Mouse (Mus musculus) MEL (cell line): ENCODE data around the gene Itgb2. TPM values are rescaled to one million over a fixed set of nuclear protein-coding genes. Genes with fewer than 3 reads are reported as not detected.
A peak's percentile ranks its signal among the peaks of the same experiment; 100 is the strongest.

Source experiments
- DNase-seq: peaks from one replicate; pipeline ENCODE4 v3.0.0; 2011; ENCODE audit warnings: low read depth, low spot score
- H3K27ac ChIP-seq: 2 replicates; pipeline ENCODE4 v1.5.1; 2012; ENCODE audit warnings: low read depth, mild to moderate bottlenecking, control low read depth, low read length, moderate library complexity; ENCODE audit not compliant: control insufficient read depth
- H3K27me3 ChIP-seq, 2 experiments: fragments of 150-350 bp in 1 of 2; sonication (generic) in 1 of 2; 2 replicates each; pipeline ENCODE4 v1.6.1; 2012; ENCODE audit warnings: low read length in 2 of 2, mild to moderate bottlenecking in 2 of 2, improper control_type of control experiment in 1 of 2, moderate library complexity in 1 of 2; ENCODE audit not compliant: insufficient read depth in 2 of 2, control insufficient read depth in 1 of 2
- H3K36me3 ChIP-seq, 2 experiments: 2 replicates each; pipeline ENCODE4 v1.6.1; 2012 to 2014; ENCODE audit warnings: low read length in 2 of 2, improper control_type of control experiment in 1 of 2, inconsistent platforms in 1 of 2, mild to moderate bottlenecking in 1 of 2; ENCODE audit not compliant: insufficient read depth in 2 of 2, control insufficient read depth in 1 of 2
- H3K4me1 ChIP-seq, 2 experiments: fragments of 150-350 bp in 1 of 2; sonication (generic) in 1 of 2; 2 replicates each; pipeline ENCODE4 v1.6.1; 2012; ENCODE audit warnings: low read length in 2 of 2, improper control_type of control experiment in 1 of 2, mild to moderate bottlenecking in 1 of 2; ENCODE audit not compliant: insufficient read depth in 2 of 2, control insufficient read depth in 1 of 2
- H3K4me3 ChIP-seq, 2 experiments: fragments of 150-350 bp in 1 of 2; sonication (generic) in 1 of 2; 2 replicates each; pipeline ENCODE4 v1.5.1; 2012; ENCODE audit warnings: low read depth in 2 of 2, low read length in 2 of 2, mild to moderate bottlenecking in 2 of 2, moderate library complexity in 2 of 2, control low read depth in 1 of 2, improper control_type of control experiment in 1 of 2; ENCODE audit not compliant: control insufficient read depth in 1 of 2, insufficient read depth in 1 of 2
- H3K79me2 ChIP-seq: 2 replicates; pipeline ENCODE4 v1.6.1; 2012; ENCODE audit warnings: mild to moderate bottlenecking, low read length, moderate library complexity; ENCODE audit not compliant: control insufficient read depth, poor library complexity, insufficient read depth
- H3K9ac ChIP-seq: 2 replicates; pipeline ENCODE4 v1.6.1; 2012; ENCODE audit warnings: low read depth, mild to moderate bottlenecking, control low read depth, low read length, moderate library complexity; ENCODE audit not compliant: control insufficient read depth, poor library complexity, severe bottlenecking
- H3K9me3 ChIP-seq: fragments of 150-350 bp; sonication (generic); replicated peaks from 2 replicates; pipeline ENCODE4 v1.6.1; 2012; ENCODE audit warnings: mild to moderate bottlenecking, low read length, improper control_type of control experiment, moderate library complexity; ENCODE audit not compliant: insufficient read depth
- BHLHE40 ChIP-seq: IDR thresholded peaks from 2 replicates; pipeline ENCODE4 v1.6.1; 2012; ENCODE audit warnings: low read depth, mild to moderate bottlenecking, inconsistent platforms, low read length, improper control_type of control experiment, borderline replicate concordance
- CHD2 ChIP-seq: IDR thresholded peaks from 2 replicates; pipeline ENCODE4 v1.6.1; 2011; ENCODE audit warnings: low read length, improper control_type of control experiment
- ETS1 ChIP-seq: IDR thresholded peaks from 2 replicates; pipeline ENCODE4 v1.6.1; 2012; ENCODE audit warnings: low read depth, mild to moderate bottlenecking, inconsistent platforms, low read length, improper control_type of control experiment, moderate library complexity
- GATA1 ChIP-seq: IDR thresholded peaks from 2 replicates; pipeline ENCODE4 v1.6.1; 2011; ENCODE audit warnings: low read depth, low read length, improper control_type of control experiment
- JUND ChIP-seq: IDR thresholded peaks from 2 replicates; pipeline ENCODE4 v1.6.1; 2011; ENCODE audit warnings: low read depth, mild to moderate bottlenecking, improper control_type of control experiment, low read length
- KAT2A ChIP-seq: conservative IDR thresholded peaks from 2 replicates; pipeline ENCODE4 v1.6.1; 2012; ENCODE audit warnings: low read depth, low read length, improper control_type of control experiment, inconsistent platforms
- MAX ChIP-seq: IDR thresholded peaks from 2 replicates; pipeline ENCODE4 v1.6.1; 2011; ENCODE audit warnings: low read length, improper control_type of control experiment
- MXI1 ChIP-seq: IDR thresholded peaks from 2 replicates; pipeline ENCODE4 v1.6.1; 2011; ENCODE audit warnings: mild to moderate bottlenecking, low read depth, low read length, improper control_type of control experiment
- MYC ChIP-seq: IDR thresholded peaks from 2 replicates; pipeline ENCODE4 v1.6.1; 2011; ENCODE audit warnings: low read depth, mild to moderate bottlenecking, low read length, improper control_type of control experiment, moderate library complexity
- NELFE ChIP-seq: IDR thresholded peaks from 2 replicates; pipeline ENCODE4 v1.6.1; 2011; ENCODE audit warnings: low read depth, low read length, improper control_type of control experiment
- NRF1 ChIP-seq: IDR thresholded peaks from 2 replicates; pipeline ENCODE4 v1.6.1; 2014; ENCODE audit warnings: low read depth, mild to moderate bottlenecking, inconsistent platforms, low read length, improper control_type of control experiment, moderate library complexity; ENCODE audit not compliant: poor library complexity, insufficient read depth, severe bottlenecking
- POLR2AphosphoS2 ChIP-seq: IDR thresholded peaks from 2 replicates; pipeline ENCODE4 v1.6.1; 2011; ENCODE audit warnings: low read length, improper control_type of control experiment
- TAL1 ChIP-seq: IDR thresholded peaks from 2 replicates; pipeline ENCODE4 v1.6.1; 2012; ENCODE audit warnings: mild to moderate bottlenecking, inconsistent platforms, low read length, moderate library complexity, mixed read lengths
- UBTF ChIP-seq: IDR thresholded peaks from 2 replicates; pipeline ENCODE4 v1.6.1; 2012; ENCODE audit warnings: low read depth, mild to moderate bottlenecking, inconsistent platforms, low read length, improper control_type of control experiment, moderate library complexity, borderline replicate concordance; ENCODE audit not compliant: insufficient read depth
- USF1 ChIP-seq: IDR thresholded peaks from 2 replicates; pipeline ENCODE4 v1.6.1; 2014; ENCODE audit warnings: low read depth, mild to moderate bottlenecking, inconsistent platforms, low read length, improper control_type of control experiment, moderate library complexity
- ZNF384 ChIP-seq: IDR thresholded peaks from 2 replicates; pipeline ENCODE4 v1.6.1; 2012; ENCODE audit warnings: low read depth, mild to moderate bottlenecking, inconsistent platforms, low read length, improper control_type of control experiment
- polyA plus RNA-seq, 2 experiments: library from polyadenylated mRNA; stranded (reverse) in 1 of 2; unstranded in 1 of 2; fragments of >175 nt in 1 of 2; fragments of >200 nt in 1 of 2; gene quantifications; 2 replicates each; pipeline versions ENCODE4 v1.2.1 to v1.2.4; 2012; ENCODE audit warnings: low replicate concordance in 2 of 2, low read depth in 1 of 2; ENCODE audit not compliant: insufficient read length in 2 of 2, insufficient read depth in 1 of 2, missing spikeins in 1 of 2
- total RNA-seq: library from RNA; depleted of rRNA; stranded (reverse); fragments of 300-350 nt; gene quantifications from 2 replicates; pipeline ENCODE4 v1.2.3, GENCODE M21; 2012

Gene Itgb2
- total and polyA plus RNA-seq, 3 experiments = 36.9 to 45.8 TPM; not detected in 1

GRCm38 (mm10) chr10:77522021-77522731 lies 7.9 kb upstream of the Itgb2 start:
- Histone ChIP-seq H3K36me3 (peaks cover 0 to 6% of the 10 kb centered on the region in 2 experiments; a peak in 2 of 4 replicates), H3K4me3 (no peak overlapping the region), H3K27ac (no peak overlapping the region), H3K4me1 (peaks cover 0 to 11% of the 10 kb centered on the region in 2 experiments; a peak in 2 of 4 replicates), H3K9ac (no peak overlapping the region), H3K27me3 (no peaks in the 10 kb centered on the region), H3K9me3 (no peaks in the 10 kb centered on the region), H3K79me2 (no peaks in the 10 kb centered on the region)
- DNase-seq = peak; percentile 24
- TF ChIP-seq MAX (no peak), MXI1 (no peak), JUND (no peak), KAT2A (no peak), BHLHE40 (no peak), TAL1 (no peak), ETS1 (no peak), NRF1 (no peak), CHD2 (no peak), ZNF384 (no peak), USF1 (no peak), POLR2AphosphoS2 (no peak)

GRCm38 (mm10) chr10:77522746-77523145 lies 7.3 kb upstream of the Itgb2 start:
- no peak overlapping the region for H3K4me3 ChIP-seq
- H3K4me1 ChIP-seq = peaks cover 0 to 11% of the 10 kb centered on the region in 2 experiments; a peak in 2 of 4 replicates
- no peak overlapping the region for H3K27ac ChIP-seq
- peaks cover 0 to 6% of the 10 kb centered on the region in 2 experiments; a peak in 2 of 4 replicates for H3K36me3 ChIP-seq
- no peak for DNase-seq
- TF ChIP-seq MYC = no peak
- no peak for TF ChIP-seq MXI1
- no peak for TF ChIP-seq UBTF
- TF ChIP-seq GATA1 = no peak
- no peak for TF ChIP-seq NELFE
- H3K79me2 ChIP-seq = no peaks in the 10 kb centered on the region
- no peaks in the 10 kb centered on the region for H3K9me3 ChIP-seq
- H3K9ac ChIP-seq = no peak overlapping the region
- H3K27me3 ChIP-seq = no peaks in the 10 kb centered on the region
